Mouse (Mus musculus): Measurements from ENCODE around the gene Fam118b. TPM values are rescaled to one million over a fixed set of nuclear protein-coding genes. Genes with fewer than 3 reads are reported as not detected.

Gene Fam118b
- polyA plus RNA-seq, 1 experiment from 2014 or later: 62.2 TPM

DNA sequence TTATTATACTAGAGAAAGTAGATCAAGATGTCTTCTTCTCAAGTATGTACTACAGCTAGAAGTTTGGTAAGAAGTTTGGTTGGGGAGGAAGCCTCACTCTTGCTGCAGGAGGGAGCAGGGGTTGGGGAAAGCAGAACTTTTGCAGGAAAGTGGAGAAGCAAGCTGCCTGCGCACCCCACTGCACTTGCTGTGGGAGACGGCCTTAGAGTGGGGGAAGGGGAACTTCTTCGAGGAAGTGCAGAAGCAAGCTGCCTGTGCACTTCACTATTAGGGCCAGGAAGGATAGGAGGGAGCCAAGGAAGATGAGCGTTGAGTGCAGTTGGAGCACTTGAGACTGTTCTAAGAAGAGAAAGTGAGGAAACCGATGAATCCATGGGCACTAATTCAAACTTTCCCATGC lies 84.2 kb downstream of the Fam118b start:
- ATAC-seq (ENCODE audit: low FRiP score): no peak
- 70% methylated on average over 5 of the region's 5 CpGs for WGBS
- H3K9me3 ChIP-seq (replicated peaks): no peaks in the 10 kb centered on the region

DNA sequence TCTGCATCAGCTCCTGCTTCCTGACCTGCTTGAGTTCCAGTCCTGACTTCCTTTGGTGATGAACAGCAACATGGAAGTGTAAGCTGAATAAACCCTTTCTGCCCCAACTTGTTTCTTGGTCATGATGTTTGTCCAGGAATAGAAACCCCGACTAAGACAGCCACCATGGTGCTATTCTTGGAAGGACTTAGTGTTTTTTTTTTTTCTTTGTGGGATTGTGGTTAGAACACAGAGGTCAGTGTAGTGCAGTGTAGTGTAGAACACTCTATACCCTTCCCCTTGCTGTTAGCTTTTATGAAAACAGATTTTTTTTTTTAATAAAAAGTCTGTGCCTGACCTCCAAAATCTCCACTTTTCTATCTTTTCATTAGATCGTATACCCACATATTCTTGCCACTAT lies 84.8 kb downstream of the Fam118b start:
- H3K4me3 ChIP-seq: no peak overlapping the region
- H3K36me3 ChIP-seq: peaks cover 10% of the 10 kb centered on the region; the same call in 1 of the 2 replicates
- H3K4me1 ChIP-seq: no peaks in the 10 kb centered on the region
- no peak overlapping the region for H3K27ac ChIP-seq
- H3K9ac ChIP-seq: no peak overlapping the region
- no peaks in the 10 kb centered on the region for H3K27me3 ChIP-seq
- no peaks in the 10 kb centered on the region for H3K9me3 ChIP-seq (replicated peaks)
- 79% methylated on average over 2 of the region's 2 CpGs for WGBS
- H3K4me2 ChIP-seq (replicated peaks): no peak overlapping the region
- ATAC-seq (ENCODE audit: low FRiP score): no peak

More for the DNA sequence above, 84.2 kb downstream of the Fam118b start:
- no peak overlapping the region for H3K4me2 ChIP-seq (replicated peaks)
- no peaks in the 10 kb centered on the region for H3K4me1 ChIP-seq
- no peaks in the 10 kb centered on the region for H3K27me3 ChIP-seq
- H3K27ac ChIP-seq: no peak overlapping the region
- no peak overlapping the region for H3K9ac ChIP-seq
- no peak overlapping the region for H3K4me3 ChIP-seq
- peaks cover 11% of the 10 kb centered on the region for H3K36me3 ChIP-seq

DNA sequence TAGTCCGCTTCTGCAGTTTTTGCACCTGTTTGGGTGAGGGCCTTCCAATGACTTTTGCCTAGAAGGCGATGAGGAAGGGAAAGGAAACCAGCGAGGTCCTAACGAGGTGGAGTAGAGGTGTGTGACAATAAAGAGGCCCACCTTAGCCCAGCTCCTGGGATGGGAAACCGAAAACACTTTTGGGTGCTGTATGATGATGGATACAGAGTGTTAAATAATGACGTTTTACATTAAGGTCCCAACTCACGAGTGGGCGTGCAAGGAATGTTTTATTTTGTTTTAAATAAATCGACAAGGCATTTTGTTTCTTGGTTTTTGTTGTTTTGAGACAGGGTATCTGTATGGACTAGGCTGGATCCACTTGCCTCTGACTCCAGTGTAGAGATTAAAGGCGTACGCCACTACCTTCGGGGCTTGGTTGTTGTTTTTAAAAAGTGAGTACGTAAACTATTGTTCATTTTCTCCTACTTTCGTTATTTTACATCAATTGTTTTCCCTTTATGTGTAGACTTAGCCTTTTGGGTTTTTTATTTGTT lies 91.4 kb downstream of the Fam118b start:
- ATAC-seq (ENCODE audit: low FRiP score): peak; percentile 32
- peak overlapping the region; percentile 70 for H3K4me2 ChIP-seq (replicated peaks)
- no peak overlapping the region for H3K27ac ChIP-seq
- H3K9ac ChIP-seq: no peak overlapping the region
- no peaks in the 10 kb centered on the region for H3K27me3 ChIP-seq
- H3K36me3 ChIP-seq: no peaks in the 10 kb centered on the region
- WGBS: 49% methylated on average over 14 of the region's 14 CpGs
- H3K4me1 ChIP-seq: peaks cover 14% of the 10 kb centered on the region
- peak overlapping the region; percentile 56 for H3K4me3 ChIP-seq
- H3K9me3 ChIP-seq (replicated peaks): no peaks in the 10 kb centered on the region

DNA sequence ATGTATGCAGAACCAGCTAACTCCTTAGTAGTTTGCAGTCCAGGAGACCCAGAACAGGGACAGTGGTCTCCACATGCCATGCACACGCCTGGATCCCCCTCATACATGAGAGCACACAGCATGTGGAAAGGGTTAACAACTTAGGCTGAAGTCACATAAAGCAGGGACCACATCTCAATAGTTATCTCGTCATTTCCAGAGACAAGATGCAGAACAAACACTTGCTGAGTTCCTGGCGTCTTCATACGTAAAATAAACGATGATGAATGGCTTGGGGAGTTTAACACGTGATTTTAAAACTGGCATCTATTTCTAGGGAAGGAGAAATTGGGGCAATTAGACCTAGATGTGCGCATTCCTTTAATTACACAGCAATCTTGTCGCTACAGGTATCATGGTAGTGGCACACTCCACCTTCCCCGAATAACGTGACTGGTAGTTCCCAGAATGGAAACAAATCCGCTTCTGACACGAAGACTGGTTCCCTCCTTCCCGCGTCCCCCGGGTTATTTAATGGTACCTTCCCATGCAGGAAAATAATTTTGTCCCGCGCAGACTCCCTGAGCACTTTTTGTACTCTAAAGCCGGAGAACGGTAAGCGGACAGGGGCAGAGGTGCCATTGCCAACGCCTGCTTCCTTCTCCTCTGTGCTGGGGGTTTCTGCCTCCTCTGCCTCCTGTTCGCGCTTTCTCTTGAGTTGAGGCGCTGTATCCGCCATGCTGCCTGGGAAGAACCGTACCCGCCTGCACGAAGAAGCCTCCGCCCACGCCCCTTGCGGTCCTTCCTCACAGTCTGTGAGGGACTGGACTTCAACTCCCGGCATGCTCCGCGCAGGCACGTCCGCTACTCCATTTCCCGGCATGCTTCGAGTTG lies 92.1 kb downstream of the Fam118b start, which contains the start of gene Dcps:
TSS of gene Dcps (minus strand) at position 811 of the 873 bp plus-strand sequence.
- Histone ChIP-seq H3K4me2 (replicated peaks) (peak within 1 kb of the TSS; percentile 70), H3K9me3 (replicated peaks) (no peaks in the 10 kb centered on the region), H3K9ac (peak within 1 kb of the TSS; percentile 49), H3K27me3 (no peaks in the 10 kb centered on the region), H3K36me3 (peaks cover 6% of the 10 kb centered on the region), H3K27ac (peak within 1 kb of the TSS; percentile 81), H3K4me3 (peak within 1 kb of the TSS; percentile 56), H3K4me1 (peaks cover 14% of the 10 kb centered on the region)
- WGBS: under 1% methylated on average over 38 of the region's 38 CpGs
- ATAC-seq (ENCODE audit: low FRiP score): peak; percentile 98

DNA sequence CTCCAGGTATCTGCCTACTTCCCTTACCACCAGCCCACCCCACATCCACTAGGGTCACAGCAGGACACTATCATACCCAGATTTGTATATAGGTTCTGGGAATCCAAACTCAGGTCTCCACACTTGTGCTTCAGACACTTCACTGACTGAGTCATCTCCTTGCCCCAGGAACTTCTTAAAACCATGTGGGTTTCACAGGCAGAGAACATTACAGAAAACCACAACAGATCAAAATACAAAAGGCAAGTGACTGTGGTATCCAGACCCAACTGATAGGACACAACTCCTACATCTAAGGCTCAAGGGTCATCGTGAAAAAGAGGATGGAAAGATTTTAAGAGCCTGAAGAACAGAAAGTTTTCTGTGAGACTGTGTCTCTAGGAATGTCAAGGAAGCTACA lies 94.3 kb downstream of the Fam118b start:
- H3K4me3 ChIP-seq: no peak overlapping the region
- H3K27me3 ChIP-seq: no peaks in the 10 kb centered on the region
- H3K36me3 ChIP-seq: peaks cover 14% of the 10 kb centered on the region
- no peak for ATAC-seq (ENCODE audit: low FRiP score)
- H3K9me3 ChIP-seq (replicated peaks): no peaks in the 10 kb centered on the region
- no peak overlapping the region for H3K4me2 ChIP-seq (replicated peaks)
- no peak overlapping the region for H3K9ac ChIP-seq
- H3K4me1 ChIP-seq: peaks cover 14% of the 10 kb centered on the region
- H3K27ac ChIP-seq: no peak overlapping the region
- WGBS: 88% methylated on average over 1 of the region's 1 CpGs

DNA sequence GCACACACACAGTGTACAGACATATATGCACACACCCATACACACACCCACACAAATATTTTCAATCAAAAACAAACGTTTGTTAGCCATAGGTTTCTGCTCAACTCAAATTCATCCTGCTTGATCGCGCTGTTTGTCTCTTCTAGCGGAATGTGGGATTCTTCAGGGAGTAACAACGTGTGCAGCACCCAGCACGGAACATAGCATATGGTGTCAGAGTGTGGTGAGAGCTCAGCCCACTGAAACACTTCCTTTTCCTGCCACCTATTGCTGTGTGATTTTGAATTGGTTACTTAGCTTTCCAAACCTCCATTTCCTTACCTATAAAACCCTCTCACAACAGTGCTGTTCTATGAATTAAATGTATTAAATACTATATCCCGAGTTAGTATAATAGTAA lies 97.5 kb downstream of the Fam118b start:
- Histone ChIP-seq H3K4me1 (peaks cover 19% of the 10 kb centered on the region), H3K27me3 (no peaks in the 10 kb centered on the region), H3K9me3 (replicated peaks) (no peaks in the 10 kb centered on the region), H3K27ac (no peak overlapping the region), H3K9ac (no peak overlapping the region), H3K4me3 (no peak overlapping the region), H3K4me2 (replicated peaks) (no peak overlapping the region), H3K36me3 (peaks cover 14% of the 10 kb centered on the region)
- 96% methylated on average over 7 of the region's 7 CpGs for WGBS
- no peak for ATAC-seq (ENCODE audit: low FRiP score)

Other genes with a start within 250 kb of the Fam118b start
- gene St3gal4, start 148.5 kb downstream of the Fam118b start, polyA plus RNA-seq (2016; fragmentation: Nextera tagmentation; extraction: Ambion mirVana): 15.6 and 18.5 TPM in 2 replicates
- 73.1 and 73.8 TPM in 2 replicates for gene Dcps, start 91.7 kb downstream of the Fam118b start, polyA plus RNA-seq (2016; fragmentation: Nextera tagmentation; extraction: Ambion mirVana)
- gene Srpr, start 67.6 kb downstream of the Fam118b start, polyA plus RNA-seq (2016; fragmentation: Nextera tagmentation; extraction: Ambion mirVana): 90.6 and 94.2 TPM in 2 replicates
- 11.9 and 13.4 TPM in 2 replicates for gene Tirap, start 67.5 kb downstream of the Fam118b start, polyA plus RNA-seq (2016; fragmentation: Nextera tagmentation; extraction: Ambion mirVana)
- 45.7 and 50.4 TPM in 2 replicates for gene Foxred1, start 56.8 kb downstream of the Fam118b start, polyA plus RNA-seq (2016; fragmentation: Nextera tagmentation; extraction: Ambion mirVana)
- gene Rpusd4, start 60 bp upstream of the Fam118b start, polyA plus RNA-seq (2016; fragmentation: Nextera tagmentation; extraction: Ambion mirVana): 24.2 and 26.4 TPM in 2 replicates
- gene Cdon, start 153.3 kb upstream of the Fam118b start, polyA plus RNA-seq (2016; fragmentation: Nextera tagmentation; extraction: Ambion mirVana): 15.8 and 21.5 TPM in 2 replicates

All from hindbrain, embryonic 12.5 days (tissue).